Mouse (Mus musculus) NIH3T3 (cell line): ENCODE measurements around the gene Dock9.

Source experiments
- DNase-seq: peaks from one replicate; pipeline ENCODE4 v3.0.0-alpha.2; 2012; ENCODE audit warnings: low read depth

Dock9 gene

DNA sequence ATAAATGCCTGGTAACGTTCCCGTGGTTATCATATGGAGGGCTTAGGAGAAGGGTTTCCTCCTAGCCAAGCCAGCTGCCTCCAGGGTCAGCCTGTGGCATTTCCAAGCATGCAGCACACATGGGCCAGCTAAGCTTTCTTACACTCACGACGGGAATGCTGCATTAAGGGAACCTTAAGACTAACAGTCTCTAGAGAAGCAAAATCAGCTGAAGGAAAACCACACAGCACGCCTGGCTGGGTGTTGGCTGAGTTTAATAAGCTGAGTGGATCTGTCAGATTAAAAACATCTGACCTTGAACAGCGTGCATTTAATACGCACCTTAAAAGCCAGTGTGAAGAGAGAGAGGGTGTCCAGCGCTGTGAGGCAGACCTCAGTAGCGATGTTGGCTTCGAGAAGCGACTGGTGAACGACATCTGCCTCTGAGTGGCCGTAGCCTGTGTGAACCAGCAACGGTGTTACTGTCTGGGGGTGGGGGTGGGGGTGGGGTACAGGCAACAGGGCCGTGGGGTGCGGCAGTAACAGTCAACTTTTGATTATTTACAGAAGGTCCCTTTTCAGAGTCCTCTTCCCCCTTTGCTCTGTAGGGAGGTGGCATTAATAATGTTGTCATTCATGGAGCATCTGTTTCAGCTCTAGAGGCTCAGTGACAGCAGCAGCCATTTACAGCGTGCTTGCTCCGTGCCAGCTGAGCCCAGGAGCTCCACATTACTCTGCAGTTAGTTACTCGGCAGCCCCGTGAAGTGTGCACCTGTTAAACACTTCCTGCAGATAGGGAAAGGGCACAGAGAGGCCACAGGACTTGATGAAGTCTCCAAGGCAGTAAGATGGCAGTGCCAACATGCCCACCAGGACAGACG, 211.5 kb downstream of the Dock9 start:
- DNase-seq, result no peak

DNA sequence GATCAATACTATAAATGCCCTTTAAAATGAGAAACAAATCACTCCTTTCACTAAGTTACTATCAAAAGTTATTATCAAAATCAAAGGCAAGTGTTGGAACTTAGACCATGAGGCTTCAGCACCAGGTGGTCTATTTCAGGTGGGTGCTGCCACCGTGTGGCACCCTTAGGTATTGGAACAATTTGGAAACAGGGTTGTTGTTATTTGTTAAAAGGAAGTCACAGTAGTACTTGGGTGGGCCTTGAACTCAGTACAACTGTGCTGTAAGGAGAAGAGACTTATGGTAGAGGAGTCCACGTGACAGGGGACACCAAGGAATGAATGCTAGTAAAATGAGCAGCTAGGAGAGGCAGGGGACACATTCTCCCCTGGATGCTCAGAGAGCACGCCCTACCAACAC, 218.6 kb downstream of the Dock9 start:
- DNase-seq, result peak; percentile 79

DNA sequence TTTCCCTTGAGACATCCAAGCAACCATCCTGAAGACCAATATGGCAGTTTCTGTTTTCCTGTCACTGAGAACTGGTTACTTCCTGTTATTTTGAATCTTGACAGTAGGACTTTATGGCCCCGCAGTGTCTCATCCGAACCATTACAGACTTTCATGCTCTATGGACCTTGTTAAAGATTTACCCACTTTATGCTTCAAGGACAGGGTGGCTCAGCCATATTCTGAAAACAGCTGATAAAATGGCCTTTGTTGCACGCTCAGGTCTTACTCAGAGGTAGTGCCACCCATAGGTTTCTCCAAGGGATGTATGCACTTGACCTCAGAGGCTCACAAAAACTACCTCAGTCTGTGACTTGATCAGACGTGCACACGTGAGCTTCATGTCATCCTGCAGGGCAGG, 224.2 kb downstream of the Dock9 start:
- no peak for DNase-seq

DNA sequence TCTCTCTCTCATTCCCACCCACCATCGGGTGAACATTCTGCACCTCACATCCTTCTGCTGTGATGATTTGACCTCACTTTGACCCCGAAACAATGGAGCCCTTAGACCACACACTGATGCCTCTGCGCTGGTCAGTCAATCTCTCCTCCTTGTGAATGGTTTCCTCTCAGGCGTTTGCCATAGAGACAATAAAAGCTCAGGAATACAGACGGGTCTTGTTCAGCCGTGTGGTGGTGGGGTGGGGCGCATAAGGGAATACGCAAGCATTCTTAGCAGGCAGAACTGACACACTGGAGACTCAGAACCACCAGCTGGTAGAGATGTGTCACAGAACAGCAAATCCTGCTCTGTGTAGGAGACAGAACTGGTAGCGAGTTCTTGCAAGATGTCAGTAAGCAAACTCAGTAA, 230.8 kb downstream of the Dock9 start:
- no peak for DNase-seq

DNA sequence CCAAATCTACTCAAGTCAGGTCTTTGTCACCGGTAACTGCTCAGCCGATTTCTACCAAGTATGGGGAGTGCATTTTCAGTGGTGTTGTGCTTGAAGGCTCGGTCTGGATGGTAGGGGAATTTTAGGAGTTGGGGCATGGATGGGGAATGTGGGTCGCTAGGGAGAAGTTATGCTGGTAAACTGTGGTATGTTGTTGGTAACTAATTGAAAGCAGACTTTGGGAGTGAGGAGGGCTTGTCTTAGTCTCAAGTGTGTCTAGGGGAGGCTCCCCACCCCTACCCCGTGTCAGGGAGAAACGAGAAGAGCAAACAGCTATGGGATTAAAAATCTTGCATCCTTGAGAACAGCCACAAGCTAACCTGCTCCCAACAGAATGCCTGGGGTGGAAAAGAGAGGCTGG, 231.7 kb downstream of the Dock9 start:
- peak; percentile 23 for DNase-seq

DNA sequence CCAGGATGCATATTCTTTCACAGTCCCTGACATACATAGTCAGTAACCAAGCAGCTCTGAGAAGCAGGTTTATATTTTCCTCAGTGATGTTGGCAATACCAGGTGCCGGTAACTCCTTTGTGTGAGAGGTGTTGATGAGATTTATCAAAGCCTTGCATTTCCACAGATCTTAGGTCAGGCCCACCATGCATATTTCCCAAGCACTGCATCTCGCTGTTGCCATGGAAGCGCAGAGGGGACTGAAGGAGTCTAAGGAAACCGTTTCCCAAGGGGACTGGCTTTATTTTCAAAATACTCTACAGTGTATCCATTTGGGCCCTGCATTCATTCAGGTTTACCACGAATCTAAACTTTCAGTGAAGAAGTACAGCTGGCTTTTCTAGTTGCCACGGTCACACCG, 233.0 kb downstream of the Dock9 start:
- DNase-seq, result no peak

DNA sequence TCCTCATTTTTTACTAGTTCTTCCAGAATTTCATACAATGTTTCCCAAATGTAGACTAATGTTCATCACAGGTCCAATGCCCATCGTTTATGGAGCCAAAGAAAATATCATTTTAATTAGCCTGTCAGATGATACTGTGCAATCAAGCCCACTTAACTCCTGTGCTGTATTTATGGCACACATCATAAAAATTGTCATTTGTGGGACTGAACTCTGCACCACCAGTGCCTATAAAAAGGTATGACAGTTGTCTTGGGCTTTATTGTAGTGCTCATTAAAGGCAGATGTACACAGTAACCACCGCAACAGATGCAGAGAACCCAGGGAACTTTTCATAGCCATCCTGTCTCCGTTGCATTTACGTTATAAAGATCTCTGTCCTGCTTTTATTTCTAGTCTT, 233.7 kb downstream of the Dock9 start:
- DNase-seq, result no peak

DNA sequence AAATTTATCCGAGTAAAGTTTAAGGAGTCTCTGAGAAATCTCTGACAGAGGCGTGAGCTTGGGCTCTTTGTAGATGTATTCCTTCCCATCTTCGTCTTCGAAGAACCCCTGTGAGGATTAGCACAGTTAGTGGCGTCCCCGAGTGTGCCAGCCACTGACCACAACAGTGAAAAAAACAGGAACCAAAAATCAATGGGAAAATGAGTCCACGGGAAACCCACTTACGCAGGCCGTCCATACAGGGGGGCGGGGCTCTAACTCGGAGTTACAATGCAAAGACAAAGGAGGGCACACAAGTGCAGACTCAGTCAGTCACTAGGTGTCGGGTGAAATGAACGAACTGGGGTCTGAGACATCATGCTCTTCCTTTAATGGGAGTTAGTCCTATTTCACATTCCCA, 238.6 kb downstream of the Dock9 start:
- DNase-seq, result no peak

DNA sequence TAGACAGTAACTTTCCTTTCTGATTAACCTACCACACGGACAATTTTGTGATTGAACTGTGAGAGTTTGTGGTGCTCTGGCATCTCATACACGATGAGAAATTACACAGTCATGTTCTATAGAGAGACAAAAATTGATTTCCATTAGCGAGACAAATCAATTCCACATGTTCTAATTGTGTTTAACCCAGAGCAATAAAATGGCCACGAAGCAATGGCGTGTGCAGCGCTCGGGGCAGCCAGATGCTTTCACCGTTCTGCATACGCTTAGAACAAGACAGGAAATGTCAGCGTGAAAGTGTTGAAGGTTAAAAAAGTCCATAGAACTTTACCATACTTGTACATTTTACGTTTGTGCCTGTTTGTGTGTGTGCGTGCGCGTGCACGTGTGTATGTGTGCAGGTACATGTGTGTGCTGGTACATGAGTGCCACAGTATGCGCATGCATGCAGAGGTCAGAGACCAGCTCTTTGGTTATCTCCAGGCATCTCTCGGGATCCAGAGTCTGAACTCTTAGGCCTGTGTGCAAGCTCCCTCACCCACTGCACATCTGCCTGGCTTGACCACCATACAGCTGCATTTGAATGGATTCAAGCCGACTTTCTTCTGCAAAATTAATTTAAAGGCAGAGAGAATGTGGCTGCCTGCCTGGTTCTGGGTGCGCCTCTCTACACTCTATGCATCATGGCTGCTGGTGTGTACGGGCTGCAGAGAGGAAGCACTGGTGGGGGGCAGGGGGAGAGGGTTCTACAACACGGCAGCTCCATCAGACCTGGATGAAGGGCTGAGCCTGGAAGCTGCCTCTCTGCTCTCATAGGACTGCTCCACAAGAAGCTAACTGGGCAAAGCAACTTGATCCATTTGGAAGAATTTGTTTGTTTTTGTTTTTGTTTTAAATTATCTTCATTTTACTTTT, 241.0 kb downstream of the Dock9 start:
- DNase-seq, result no peak

DNA sequence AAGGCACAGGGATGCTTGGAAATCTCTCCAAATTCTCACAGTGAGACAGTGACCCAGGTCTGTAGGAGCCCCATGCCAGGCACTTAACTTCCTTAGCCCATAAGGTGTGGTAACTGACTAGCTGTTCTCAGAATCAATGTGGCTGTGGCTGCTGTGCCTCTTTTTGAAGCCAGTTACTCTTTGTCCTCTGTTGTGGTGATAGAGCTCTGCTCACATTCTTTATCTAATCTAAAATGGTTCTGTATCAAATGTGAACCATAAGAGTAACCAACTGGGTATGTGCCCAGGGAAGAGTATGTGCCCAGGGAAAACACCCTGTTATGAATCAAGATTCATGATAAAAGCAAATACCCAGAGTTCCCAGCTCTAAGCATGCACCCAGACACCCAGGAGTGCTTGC, 243.9 kb downstream of the Dock9 start:
- no peak for DNase-seq

DNA sequence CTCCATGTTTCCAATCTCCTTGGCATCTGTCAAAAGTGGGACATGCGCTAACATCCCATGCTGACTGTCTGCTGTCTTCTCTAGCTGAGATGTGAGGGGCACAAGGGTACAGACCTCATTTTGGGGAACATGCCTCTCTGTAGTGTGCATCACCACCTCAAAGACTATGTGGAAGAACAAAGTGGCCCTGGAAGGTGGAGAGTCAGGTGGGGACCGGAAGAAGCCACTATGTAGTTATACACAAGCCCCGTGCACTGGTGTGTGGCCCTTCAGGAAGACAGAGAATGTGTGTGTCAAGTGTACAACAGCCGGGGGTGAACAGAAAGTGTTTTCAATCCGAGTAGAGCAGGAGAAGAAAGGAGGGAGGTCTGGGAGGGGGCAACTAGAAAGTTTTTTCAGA, 245.1 kb downstream of the Dock9 start:
- no peak for DNase-seq

DNA sequence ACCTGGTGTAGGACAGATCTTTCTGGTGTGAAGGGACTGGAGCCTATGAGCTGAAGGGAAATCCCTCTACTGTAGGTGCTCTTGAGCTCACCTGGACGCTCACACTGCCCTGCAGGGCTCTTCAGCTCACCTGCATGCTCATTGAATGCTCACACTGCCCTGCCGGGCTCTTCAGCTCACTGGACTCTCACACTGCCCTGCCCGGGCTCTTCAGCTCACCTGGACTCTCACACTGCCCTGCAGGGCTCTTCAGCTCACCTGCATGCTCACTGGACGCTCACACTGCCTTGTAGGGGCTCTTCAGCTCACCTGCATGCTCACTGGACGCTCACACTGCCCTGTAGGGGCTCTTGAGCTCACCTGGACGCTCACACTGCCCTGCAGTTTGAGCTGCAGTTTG, 247.8 kb downstream of the Dock9 start:
- no peak for DNase-seq

DNA sequence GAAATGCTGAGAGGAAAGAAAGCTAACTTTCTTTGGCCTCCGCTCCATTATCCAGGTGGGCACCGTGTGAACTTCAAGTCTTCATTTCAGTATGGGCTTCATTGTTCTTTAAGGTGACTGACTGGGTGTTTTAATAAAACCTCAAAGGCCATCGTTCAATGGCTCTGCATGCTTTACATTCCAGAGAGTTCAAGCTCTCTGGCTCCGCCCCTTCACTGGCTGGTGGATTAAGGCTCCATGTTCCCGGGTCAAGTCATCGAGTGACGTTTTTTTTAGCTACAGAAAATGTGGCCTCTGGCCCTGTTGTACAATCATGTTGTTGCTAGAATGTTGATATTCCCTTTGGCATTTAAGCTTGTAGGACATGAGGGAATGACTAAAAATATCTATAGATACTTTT, 249.9 kb downstream of the Dock9 start:
- DNase-seq, result peak; percentile 30

DNA sequence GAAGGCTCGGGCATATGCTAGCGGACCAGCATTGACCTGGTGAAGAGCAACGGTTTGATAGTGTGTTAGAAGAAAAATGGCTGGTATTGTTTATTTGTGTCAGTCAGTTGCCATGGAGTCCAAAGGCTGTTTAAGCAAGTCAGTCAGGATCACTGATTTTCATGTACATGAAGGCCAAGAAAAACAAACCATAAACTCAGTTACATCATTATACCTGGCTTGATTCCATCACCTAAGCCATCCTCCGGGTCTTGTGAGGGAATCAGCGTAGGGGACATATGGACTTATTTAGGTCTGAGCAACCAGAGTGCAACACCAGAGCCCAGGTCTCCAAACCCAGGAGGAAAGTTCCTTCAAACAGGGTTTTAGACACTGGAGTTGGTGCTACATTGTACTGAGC, 251.0 kb downstream of the Dock9 start:
- DNase-seq, result peak; percentile 83

DNA sequence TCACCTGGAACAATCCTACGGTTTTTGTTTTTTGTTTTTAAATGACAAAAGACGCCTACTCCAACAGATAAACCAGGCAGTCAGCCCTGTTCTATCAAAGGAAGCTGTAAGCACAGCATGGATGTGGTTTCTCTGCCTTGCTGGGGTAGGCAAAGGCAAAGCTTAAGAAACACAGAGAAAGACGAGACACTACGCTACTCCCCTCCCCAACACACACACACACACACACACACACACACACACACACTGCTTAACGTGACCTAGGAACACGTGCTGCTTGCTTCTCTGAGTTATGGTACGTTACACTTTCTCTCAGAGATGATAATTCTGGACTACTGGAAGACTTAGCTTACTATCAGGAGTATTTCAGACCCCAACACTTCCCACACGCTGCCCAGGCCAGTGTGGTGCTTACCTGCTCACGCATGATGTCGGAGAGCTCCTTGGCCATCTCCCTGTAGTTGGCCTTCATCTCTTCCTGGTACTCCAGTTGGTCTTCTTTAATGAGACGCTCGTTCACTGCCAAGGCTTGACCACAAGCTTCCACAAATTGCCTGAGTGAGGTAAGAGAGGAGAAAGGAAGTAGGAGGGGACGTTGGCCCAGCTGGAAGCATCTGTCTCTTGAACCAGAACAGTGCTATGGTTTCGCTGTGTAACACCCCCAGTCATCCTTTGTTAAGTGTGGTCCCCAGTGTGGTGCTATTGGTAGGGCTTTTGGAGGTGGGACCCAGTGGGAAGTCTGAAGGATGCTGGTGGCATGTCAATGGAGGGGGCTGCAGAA, 251.9 kb downstream of the Dock9 start:
- DNase-seq, result peak; percentile 9

DNA sequence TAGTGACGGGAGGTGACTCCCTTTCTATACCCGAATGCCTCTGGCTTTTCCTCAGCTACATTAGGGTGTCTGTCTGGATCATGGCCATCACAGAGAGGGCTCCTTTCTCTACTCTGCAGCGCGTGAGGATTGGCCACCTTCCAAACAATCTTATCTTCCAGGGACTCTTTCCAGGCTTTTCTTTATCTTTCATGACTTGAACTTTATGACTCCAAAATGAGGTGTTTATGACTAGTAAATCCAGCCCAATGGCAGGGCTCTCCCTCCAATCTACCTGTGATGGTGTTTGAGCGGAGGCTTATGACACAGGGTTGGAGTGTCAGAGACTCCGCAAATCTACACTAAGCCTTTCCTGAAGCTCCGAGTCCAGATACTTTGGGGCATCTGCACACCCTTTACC, 256.4 kb downstream of the Dock9 start:
- no peak for DNase-seq

DNA sequence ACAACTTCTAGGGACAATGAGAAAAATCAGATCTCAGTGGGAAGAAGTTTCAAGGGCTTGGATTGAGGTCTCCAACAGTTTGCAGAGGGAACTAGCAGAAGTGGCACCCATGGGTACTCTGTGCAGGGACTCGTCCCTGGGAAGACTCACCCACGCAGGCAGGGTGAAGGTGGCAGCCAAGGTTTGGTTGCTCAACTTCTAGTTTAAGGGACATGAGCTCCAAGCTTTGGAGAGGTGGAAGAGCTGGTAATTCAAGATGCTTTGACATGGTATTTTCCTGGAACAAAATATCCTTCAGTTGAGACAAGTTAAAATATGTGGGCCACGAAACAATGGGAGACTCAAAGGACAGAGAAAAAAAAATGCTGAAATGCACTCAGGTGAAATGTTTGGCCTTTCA, 263.1 kb downstream of the Dock9 start:
- no peak for DNase-seq

DNA sequence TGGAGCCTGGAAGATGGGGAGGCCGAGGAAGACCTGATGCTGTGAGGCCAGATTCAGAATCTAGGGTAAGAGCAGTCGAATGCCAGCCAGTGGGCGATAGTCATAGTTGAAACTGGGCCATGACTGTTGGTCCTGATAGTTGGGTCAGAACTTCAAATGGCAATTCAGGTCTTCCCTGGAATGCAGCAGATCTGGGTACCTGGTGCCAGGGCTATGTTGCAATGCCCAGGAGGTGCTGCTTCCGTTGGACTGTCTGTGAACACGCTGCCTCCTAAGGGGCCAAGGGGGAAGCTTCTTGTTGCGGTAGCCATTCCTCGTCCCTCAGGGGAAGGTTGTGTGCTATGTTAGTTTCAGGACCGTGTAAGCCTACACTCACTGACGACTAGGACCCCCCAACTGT, 266.8 kb downstream of the Dock9 start:
- no peak for DNase-seq

DNA sequence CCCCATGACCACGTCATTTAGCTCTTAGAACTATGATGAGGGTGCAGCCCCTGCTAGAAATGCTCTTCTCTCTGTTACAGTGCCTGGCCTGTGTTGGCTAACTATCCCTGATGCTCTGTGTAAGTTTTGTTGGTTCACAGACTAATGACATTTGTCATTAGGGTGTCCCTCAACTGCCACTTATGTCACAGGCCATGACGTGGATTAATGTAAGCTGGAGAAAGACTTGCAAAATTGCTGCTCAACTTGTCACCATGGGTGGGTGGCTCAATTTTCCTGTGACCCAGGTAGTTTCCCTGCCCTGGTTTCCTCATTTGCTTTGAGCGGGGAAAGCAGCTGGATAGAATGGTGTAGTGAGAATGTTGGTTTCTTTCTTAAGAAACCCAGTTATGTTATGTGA, 269.8 kb downstream of the Dock9 start:
- no peak for DNase-seq

DNA sequence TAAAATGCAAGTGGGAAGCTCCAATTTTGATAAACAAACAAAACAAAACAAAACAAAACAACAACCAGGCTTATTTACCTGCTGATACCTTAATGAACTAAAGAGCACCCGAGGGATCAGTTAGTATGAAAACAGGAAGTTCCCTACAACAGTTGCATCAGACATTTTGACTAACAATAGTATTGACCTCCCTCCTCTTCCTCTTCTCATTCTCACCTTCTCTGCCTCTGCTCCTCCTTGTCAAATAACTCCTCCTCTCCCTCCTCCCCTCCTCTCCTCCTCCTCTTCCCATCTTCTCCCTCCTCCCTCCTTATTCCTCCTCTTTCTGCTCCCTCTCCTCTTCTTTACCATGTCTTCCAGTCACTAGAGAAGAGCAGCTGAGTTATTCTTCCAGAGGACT, 270.4 kb downstream of the Dock9 start:
- no peak for DNase-seq

DNA sequence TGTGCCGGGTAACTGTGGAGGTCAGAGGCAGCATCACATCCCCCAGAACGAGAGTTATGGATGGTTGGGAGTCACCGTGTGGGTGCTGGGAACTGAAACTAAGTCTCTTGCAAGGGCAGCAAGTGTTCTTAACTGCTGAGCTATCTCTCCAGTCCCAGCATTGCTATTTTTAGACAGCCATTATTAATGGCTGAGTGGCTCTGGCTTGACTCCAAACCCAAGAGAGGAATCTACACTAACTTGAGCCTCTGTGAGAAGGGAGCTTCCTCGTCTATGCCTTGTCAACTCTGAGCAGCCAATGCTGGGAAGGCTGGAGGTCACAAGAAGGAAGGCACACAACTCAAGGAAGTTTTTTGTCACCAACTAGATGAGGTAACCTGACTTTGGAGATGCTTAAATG, 275.9 kb downstream of the Dock9 start:
- DNase-seq, result peak; percentile 25

DNA sequence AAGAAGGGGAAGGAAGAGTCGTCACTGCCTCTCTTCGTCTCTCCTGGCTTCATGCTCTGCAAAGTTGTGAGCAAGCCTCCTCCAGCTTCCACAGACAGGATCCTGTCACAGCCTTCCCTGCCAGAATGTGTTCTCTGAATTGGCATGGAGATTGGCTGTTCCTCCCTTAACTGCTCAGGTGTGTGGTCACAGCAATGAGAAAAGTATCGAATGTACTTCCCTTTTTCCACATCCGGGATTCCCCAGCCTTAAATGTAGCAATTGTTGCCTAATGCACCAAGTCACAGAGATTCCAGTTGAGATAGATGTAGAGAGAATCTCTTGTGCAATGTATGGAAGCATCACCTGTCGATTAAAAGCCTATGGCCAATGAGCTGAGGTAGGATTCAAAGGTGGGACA, 280.8 kb downstream of the Dock9 start:
- DNase-seq, result no peak

DNA sequence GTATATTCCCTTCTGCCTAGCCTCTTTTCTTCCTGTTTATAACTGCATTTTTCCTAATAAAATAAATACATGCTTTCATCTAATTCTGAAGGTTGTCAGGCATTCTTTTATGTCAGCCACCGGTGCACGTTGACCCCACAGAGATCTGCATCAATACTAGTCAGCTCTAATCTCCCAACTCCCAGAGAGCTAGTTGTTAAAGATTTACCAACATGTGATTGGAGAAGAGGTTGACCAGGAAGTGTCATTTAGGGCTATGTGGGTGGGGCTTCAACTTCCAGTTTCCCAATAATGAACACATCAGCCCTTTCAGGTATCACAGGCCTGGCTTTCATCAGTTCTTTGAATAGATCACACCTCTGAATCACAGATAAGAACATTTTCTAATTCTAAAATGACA, 288.7 kb downstream of the Dock9 start:
- DNase-seq, result no peak
